Mouse (Mus musculus): Measurements from ENCODE around the gene Gpr132. TPM values are rescaled to one million over a fixed set of nuclear protein-coding genes. Genes with fewer than 3 reads are reported as not detected.

Gene Gpr132
- not detected for total RNA-seq (2021)
- long read RNA-seq, experiment 1 = 0 reads
- long read RNA-seq, experiment 2 = 0 reads

- no peak within 1 kb of the TSS for H3K4me3 ChIP-seq
- peak in 1 of 2 experiments; percentile 6 for DNase-seq (ENCODE audit: low spot score in 2 of 2)
- no peak for TF ChIP-seq CTCF (conservative IDR thresholded peaks at IDR 0.05)
- no peak within 1 kb of the TSS for H3K27ac ChIP-seq
Observed at GRCm38 (mm10) chr12:112868178-112869087, at the start of gene Gpr132. Gene Gpr132, minus strand, starts transcription at chr12:112868228.

- Histone ChIP-seq H3K27ac (peak overlapping the region; percentile 61; the same call in 1 of the 2 replicates), H3K4me3 (no peak overlapping the region)
- TF ChIP-seq CTCF (conservative IDR thresholded peaks at IDR 0.05) = no peak
- no peak for DNase-seq (ENCODE audit: low spot score in 2 of 2)
Observed at GRCm38 (mm10) chr12:112917486-112917885, 49.5 kb upstream of the Gpr132 start.

GRCm38 (mm10) chr12:112916698-112917400 is 48.8 kb upstream of the Gpr132 start:
- no peak for TF ChIP-seq CTCF (conservative IDR thresholded peaks at IDR 0.05)
- DNase-seq (ENCODE audit: low spot score in 2 of 2) = no peak
- no peak overlapping the region for H3K4me3 ChIP-seq
- H3K27ac ChIP-seq = peak overlapping the region; percentile 61; the same call in 1 of the 2 replicates

- no peak for TF ChIP-seq CTCF (conservative IDR thresholded peaks at IDR 0.05)
- no peak for DNase-seq (ENCODE audit: low spot score in 2 of 2)
- Histone ChIP-seq H3K27ac (no peak overlapping the region), H3K4me3 (no peak overlapping the region)
Observed at GRCm38 (mm10) chr12:112915587-112915986, 47.6 kb upstream of the Gpr132 start.

GRCm38 (mm10) chr12:112914527-112914926 is 46.5 kb upstream of the Gpr132 start:
- no peak overlapping the region for H3K4me3 ChIP-seq
- no peak overlapping the region for H3K27ac ChIP-seq
- DNase-seq (ENCODE audit: low spot score in 2 of 2) = no peak
- no peak for TF ChIP-seq CTCF (conservative IDR thresholded peaks at IDR 0.05)

- TF ChIP-seq CTCF (conservative IDR thresholded peaks at IDR 0.05) = no peak
- DNase-seq (ENCODE audit: low spot score in 2 of 2) = no peak
- no peak overlapping the region for H3K4me3 ChIP-seq
- H3K27ac ChIP-seq = no peak overlapping the region
Observed at GRCm38 (mm10) chr12:112912951-112913745, 45.1 kb upstream of the Gpr132 start.

- H3K4me3 ChIP-seq = no peak overlapping the region
Observed at GRCm38 (mm10) chr12:112911701-112912100, 43.7 kb upstream of the Gpr132 start.

GRCm38 (mm10) chr12:112908991-112909390 is 41.0 kb upstream of the Gpr132 start:
- H3K4me3 ChIP-seq = no peak overlapping the region
- TF ChIP-seq CTCF (conservative IDR thresholded peaks at IDR 0.05) = no peak

More at GRCm38 (mm10) chr12:112911701-112912100, 43.7 kb upstream of the Gpr132 start:
- no peak for TF ChIP-seq CTCF (conservative IDR thresholded peaks at IDR 0.05)
- H3K27ac ChIP-seq = no peak overlapping the region
- no peak for DNase-seq (ENCODE audit: low spot score in 2 of 2)

GRCm38 (mm10) chr12:112905001-112905400 is 37.0 kb upstream of the Gpr132 start:
- Histone ChIP-seq H3K4me3 (no peak overlapping the region), H3K27ac (no peak overlapping the region)
- DNase-seq (ENCODE audit: low spot score in 2 of 2) = no peak
- TF ChIP-seq CTCF (conservative IDR thresholded peaks at IDR 0.05) = no peak

More at GRCm38 (mm10) chr12:112908991-112909390, 41.0 kb upstream of the Gpr132 start:
- H3K27ac ChIP-seq = no peak overlapping the region
- no peak for DNase-seq (ENCODE audit: low spot score in 2 of 2)

- Histone ChIP-seq H3K4me3 (no peak overlapping the region), H3K27ac (no peak overlapping the region)
- DNase-seq (ENCODE audit: low spot score in 2 of 2) = no peak
- TF ChIP-seq CTCF (conservative IDR thresholded peaks at IDR 0.05) = no peak
Observed at GRCm38 (mm10) chr12:112903941-112904340, 35.9 kb upstream of the Gpr132 start.

GRCm38 (mm10) chr12:112900641-112901040 is 32.6 kb upstream of the Gpr132 start:
- no peak overlapping the region for H3K27ac ChIP-seq
- DNase-seq (ENCODE audit: low spot score in 2 of 2) = peak; percentile 36 to 49
- H3K4me3 ChIP-seq = no peak overlapping the region
- no peak for TF ChIP-seq CTCF (conservative IDR thresholded peaks at IDR 0.05)

GRCm38 (mm10) chr12:112898960-112899359 is 30.9 kb upstream of the Gpr132 start:
- Histone ChIP-seq H3K27ac (no peak overlapping the region), H3K4me3 (no peak overlapping the region)
- no peak for TF ChIP-seq CTCF (conservative IDR thresholded peaks at IDR 0.05)
- no peak for DNase-seq (ENCODE audit: low spot score in 2 of 2)

All from layer of hippocampus, adult 2 months (tissue).